Mouse (Mus musculus) brain, embryonic 14.5 days (tissue): ENCODE data around the gene Tmem135.

Experiments
- CTCF ChIP-seq: fragments of 200-500 bp; IDR thresholded peaks from 2 replicates; pipeline ENCODE4 v1.5.1; 2012; ENCODE audit warnings: inconsistent platforms, mild to moderate bottlenecking, moderate library complexity, borderline replicate concordance; ENCODE audit not compliant: insufficient read depth, insufficient read length; ENCODE audit errors: extremely low read depth
- POLR2A ChIP-seq: fragments of 200-500 bp; IDR thresholded peaks from 2 replicates; pipeline ENCODE4 v1.6.1; 2012; ENCODE audit warnings: mild to moderate bottlenecking, inconsistent platforms, borderline replicate concordance; ENCODE audit not compliant: poor library complexity, insufficient read depth, insufficient read length, severe bottlenecking; ENCODE audit errors: extremely low read depth

DNA sequence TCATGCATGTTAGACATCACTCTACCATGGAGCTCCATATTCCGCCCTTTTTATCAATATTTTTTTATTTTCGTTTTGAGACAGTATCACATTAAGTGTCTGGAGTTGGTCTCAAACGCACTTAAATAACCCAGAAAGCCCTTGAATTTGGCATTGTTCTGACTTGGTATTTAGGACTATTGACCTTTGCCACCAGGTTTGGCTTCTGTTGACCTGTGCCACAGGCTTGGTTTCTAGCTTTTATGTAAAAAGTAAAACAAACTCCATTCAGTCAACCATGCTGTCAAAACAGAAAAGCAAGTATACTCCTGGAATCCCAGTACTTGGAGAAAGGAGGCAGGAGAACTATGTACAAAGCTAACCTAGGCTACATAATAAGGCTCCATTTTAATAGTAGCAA lies 12.7 kb downstream of the Tmem135 start:
- TF ChIP-seq CTCF (no peak), POLR2A (no peak)
